Mouse (Mus musculus) brain, adult 2 months (tissue): ENCODE measurements at regions not wholly inside any gene's neighbourhood (a gene's known extent, or its start where the extent isn't known, plus 50 kb on each side); places are given as distances from the start of the nearest gene placed in this dataset.

Source experiments
- DNase-seq: peaks from one replicate; pipeline ENCODE4 v3.0.0; 2011; ENCODE audit warnings: low read depth, low spot score

DNA sequence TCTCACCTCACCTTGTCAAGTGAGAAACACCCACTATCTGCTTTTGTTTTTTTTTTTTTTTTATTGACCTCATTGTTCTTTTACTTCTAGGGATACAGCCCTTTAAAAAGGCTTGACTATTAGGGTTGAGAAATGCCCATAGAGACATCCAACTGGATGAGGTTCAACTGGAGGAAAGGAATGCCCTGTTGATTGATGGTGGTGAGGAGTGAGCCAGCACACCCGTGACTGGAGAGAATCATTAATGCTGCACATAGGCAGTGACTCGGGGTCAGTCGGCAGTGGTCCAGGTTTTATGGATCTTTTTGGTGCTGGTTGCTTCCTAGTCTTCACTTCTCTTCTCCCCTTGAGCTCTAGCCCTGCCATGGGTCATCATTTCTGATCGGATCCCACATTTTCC is 82.9 kb upstream of the Cryz start:
- DNase-seq, result no peak

GRCm38 (mm10) chr3:154510160-154510559 is 86.4 kb upstream of the Cryz start:
- DNase-seq, result no peak

GRCm38 (mm10) chr3:154509394-154509793 is 87.1 kb upstream of the Cryz start:
- DNase-seq, result no peak

GRCm38 (mm10) chr3:154493387-154493920 is 103.1 kb upstream of the Cryz start:
- no peak for DNase-seq

DNA sequence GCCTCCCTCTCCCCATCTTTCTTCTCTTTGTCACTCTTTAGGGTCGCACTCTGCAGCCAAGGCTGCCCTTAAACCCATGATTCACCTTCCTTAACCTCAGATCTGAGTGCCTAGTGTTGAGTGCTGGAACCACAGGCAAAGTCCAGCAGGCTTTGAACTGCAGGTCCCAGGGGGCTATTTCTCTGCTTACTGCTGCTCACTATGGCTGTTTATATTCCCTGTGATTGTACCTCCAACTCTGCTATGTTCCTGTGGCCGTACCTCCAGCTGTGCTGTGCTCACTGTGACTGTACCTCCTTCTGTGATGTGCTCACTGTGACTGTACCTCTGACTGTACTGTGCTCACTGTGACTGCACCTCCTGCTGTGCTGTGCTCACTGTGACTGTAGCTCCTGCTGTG is 124.1 kb upstream of the Cryz start:
- DNase-seq, result no peak

- peak; percentile 66 for DNase-seq
These were observed 128.7 kb upstream of the Cryz start for GRCm38 (mm10) chr3:154467581-154468374.

GRCm38 (mm10) chr3:154458208-154458607 is 127.7 kb upstream of the Lhx8 start:
- no peak for DNase-seq

- DNase-seq, result no peak
These were observed 122.6 kb upstream of the Lhx8 start for GRCm38 (mm10) chr3:154453025-154453424.

DNA sequence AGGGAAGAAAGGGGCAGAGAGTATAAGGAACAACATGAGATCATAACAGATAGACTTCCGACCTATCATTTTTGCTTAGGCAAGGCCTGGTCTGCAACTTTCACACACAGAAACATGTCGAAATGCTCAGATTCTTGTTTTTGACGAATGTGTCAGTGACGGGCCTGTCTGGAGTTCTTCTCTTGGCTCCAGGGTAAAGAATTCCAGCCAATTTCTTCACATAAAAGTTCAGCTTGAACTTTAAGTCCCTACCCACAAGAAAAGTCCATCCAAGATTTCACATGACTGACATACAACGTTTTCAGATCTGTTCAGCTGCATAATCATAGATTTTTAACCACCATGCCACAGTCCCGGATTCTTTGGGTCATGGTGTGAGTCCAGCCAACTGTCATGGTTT is 122.1 kb upstream of the Lhx8 start:
- no peak for DNase-seq

DNA sequence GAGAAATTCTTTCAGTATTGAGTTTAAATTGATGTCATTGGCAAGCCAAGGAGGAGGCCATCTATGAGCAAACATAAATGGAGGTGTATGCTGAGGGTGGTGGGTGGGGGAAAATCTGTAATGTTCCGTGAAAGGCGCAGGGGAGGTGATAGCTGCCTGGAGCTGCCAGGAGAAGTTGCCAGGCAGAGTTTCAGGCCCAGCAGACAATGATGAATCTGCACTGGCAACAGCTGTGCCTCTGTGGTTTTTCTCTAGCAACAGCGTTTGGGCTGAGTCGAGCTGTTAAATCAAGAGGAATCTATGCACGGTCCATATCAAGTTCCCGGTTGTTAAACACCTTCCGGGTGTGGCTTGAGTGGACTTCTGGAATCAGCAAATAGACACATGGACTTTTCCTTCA is 120.7 kb upstream of the Lhx8 start:
- DNase-seq, result peak; percentile 46

DNA sequence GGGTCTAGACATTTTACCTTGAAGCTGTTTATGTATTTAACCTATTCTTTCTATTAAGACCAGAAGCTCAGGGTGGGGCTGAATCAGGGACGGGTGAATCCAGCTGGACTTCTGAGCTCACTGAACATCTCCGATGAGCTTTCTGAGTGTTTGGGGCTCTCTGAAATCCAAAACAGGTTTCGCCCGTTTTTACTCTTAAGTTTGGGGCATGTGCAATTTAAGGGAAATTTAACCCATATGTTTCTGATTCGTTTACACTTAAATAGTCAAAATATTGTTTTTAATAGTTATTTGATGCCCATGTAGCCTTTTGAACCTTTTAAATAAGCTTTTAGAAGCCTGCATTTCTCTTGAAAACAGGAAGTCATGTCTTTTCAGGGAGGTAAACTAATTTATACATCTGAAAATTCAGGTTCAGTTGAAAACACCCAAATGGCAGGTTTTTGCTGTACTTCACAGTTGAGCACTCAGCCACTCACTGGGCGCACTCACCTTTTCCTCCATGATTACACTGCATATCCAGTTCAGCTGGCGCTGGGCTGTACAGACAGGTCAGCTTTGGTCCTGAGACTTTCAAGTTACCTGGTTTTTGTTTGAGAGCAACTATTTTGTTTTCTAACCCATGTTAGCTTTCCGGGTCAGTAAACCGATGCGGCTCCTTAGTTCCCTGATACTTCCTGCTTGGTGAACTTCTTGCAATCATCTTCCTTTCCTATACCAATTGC is 113.1 kb upstream of the Lhx8 start:
- DNase-seq, result no peak

DNA sequence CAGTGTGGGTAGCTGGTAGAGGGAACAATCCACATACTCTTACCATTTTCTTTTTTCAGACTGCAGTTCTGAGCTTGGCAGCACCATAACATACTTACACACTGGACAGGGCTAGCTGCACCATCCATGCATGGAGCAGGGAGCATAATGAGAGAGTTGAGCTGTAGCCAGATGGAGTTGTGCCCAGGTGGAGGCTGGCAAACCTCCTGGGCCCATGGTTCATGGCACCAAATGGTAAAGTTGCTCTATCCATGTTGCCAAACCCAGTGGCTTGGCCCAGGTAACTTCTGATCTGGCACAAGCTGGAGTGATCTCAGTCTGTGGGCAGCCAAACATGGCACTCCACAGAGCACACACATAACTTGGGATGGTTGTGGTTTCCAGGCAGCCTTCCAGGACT is 111.0 kb upstream of the Lhx8 start:
- peak; percentile 7 for DNase-seq

- DNase-seq, result no peak
These were observed 110.4 kb upstream of the Lhx8 start for GRCm38 (mm10) chr3:154440899-154441298.

GRCm38 (mm10) chr3:154430856-154431255 is 100.4 kb upstream of the Lhx8 start:
- DNase-seq, result no peak

DNA sequence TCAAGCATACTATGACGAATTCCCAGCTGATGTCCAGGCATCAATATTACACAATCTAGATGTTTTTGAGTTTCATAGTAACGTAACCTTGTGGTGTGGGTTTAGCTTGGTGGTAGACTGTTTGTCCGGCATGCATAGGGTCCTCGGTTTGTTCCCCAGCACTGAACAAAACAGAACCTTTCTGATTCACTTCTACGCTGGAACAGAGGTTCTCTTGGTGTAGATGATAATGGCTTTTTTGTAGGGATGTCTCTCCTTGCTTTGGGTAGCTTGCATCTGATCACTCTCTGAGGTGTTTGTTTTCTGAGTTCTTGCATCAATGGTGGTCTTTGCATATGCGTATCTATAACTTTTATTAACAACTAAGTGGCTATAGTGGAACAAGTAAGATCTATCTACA is 99.2 kb upstream of the Lhx8 start:
- DNase-seq, result no peak

DNA sequence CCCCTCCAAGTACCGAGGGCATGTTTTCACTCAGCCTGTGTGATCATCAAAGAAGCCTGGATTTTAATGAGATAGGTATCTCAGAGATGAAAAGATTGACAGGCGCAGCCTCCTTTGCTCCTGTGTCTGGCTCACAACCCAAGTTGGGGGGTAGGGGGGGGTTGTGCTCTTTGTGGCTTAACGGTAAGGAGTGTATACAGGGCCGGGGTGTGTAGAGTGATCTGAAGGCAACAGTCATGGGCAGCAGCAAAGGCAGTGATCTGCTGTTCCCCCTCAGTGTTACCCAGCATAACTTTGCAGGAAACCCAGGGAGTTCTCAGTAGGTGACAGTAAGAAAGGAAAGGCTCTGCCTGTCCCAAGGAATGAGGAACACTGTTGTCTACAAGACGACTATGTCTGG is 94.1 kb upstream of the Lhx8 start:
- no peak for DNase-seq

GRCm38 (mm10) chr3:154421461-154421950 is 91.0 kb upstream of the Lhx8 start:
- DNase-seq, result no peak

DNA sequence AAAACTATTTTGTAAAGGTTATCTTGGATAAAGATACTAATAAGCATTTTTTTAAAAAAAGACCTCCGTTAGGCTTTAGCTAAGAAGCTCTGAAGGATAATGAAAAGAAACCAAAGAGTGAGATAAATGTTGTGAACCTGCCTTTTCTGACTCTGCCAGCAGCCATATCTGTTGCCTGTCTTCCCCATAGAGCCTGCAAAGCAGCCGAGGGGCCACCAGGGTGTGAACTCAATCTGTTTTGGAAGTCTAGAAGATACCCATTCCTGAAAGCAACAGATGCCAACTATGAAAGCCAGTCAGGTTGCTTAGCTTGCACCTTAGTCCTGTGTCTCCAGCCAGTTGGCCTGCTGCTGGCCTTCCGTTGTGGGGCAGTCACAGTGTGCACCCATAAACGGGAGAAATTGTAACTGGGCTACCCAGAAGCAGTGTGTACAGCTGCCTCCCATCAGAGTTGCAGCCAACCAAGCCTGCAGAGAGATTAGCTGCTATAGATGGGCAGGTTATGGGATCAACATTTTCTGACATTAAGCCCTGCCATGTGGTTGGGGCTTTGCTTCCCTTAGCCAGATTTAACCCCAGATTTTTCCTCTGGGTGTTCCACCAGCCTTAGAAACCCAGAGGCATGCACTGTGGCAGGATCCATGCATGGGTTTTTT is 87.8 kb upstream of the Lhx8 start:
- no peak for DNase-seq

GRCm38 (mm10) chr3:154414358-154414757 is 83.9 kb upstream of the Lhx8 start:
- DNase-seq, result no peak

DNA sequence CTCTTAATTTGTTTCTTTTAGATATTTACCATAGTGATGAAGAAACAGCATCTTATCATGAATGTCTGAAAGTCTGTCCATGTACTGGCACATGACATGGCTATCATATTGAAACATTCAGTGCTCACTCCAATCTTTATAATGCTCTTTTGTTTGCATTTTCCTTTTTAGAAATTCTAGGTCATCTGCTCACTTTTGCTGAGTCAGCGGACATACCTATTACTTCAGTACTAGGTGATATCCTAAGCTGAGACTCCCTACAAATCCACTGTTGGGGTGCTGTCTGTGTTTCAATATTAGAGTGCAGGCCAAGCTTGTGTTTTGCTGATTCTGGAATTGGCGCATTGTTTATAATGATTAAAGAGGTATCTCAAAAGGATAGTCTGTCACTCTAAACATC is 79.8 kb upstream of the Lhx8 start:
- DNase-seq, result no peak

DNA sequence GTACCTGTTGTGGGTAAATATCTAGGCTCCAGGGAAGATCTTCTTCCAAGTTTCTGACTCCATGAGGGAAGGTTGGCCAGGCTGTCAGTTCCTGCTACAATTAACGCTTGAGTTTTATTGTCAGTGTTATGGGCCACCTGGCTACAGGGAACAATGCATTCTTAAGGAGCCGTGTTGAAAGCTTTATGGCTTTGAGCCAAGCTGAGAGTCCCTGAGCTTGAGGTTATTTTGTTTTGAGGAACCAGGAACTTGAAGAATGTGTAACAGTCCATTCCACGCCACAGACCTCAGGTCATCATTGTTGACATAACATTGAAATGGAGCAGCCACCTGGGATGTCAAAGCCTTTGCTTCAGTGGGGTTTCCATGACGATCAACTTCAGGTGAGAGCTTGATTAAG is 71.6 kb upstream of the Lhx8 start:
- DNase-seq, result no peak

DNA sequence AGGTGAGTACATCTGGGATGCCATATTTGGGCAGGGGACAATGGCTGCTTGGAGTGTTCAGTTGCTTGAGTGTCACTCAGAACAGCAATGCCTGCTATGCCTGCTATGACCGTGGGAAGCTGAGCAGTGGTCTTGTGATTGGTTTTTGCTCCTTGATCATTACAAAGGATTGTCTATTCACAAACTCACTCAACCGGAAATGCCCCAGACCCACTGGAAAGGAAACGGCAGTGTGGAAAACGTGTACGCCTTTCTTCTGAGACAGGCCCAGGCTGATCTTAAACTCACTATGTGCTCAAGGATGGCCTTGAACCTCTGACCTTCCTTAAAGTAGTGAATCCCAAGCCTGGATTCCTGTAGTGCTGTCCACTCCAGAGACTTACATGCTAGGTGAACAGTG is 63.2 kb upstream of the Lhx8 start:
- no peak for DNase-seq
